Mouse (Mus musculus) olfactory bulb, adult 2 months (tissue): ENCODE results near the gene Erp44.

Experiments used
- CTCF ChIP-seq: fragments of 200-500 bp; IDR thresholded peaks from 2 replicates; pipeline ENCODE4 v1.5.1; 2012; ENCODE audit warnings: low read depth, mild to moderate bottlenecking, low read length, moderate library complexity; ENCODE audit not compliant: insufficient read depth
- POLR2A ChIP-seq: fragments of 200-500 bp; IDR thresholded peaks from 2 replicates; pipeline ENCODE4 v1.6.1; 2012; ENCODE audit warnings: mild to moderate bottlenecking, low read depth, low read length, moderate library complexity; ENCODE audit not compliant: insufficient read depth

- TF ChIP-seq POLR2A: no peak
- TF ChIP-seq CTCF: no peak
These were observed 35.5 kb upstream of the Erp44 start for GRCm38 (mm10) chr4:48314814-48315213.
